Mouse (Mus musculus) heart, embryonic 13.5 days (tissue): ENCODE data around the gene Vcam1. TPM values are rescaled to one million over a fixed set of nuclear protein-coding genes. Genes with fewer than 3 reads are reported as not detected.

ENCODE experiments used
- ATAC-seq: fragments of 200-750 bp; cut with Nextera tagmentation; 2 replicates; pipeline ENCODE4 v1.8.0; 2017; ENCODE audit warnings: moderate TSS enrichment; ENCODE audit not compliant: insufficient number of reproducible peaks, low FRiP score, low TSS enrichment; ENCODE audit errors: extremely low read depth
- H3K27ac ChIP-seq: fragments of 300-500 bp; sonication (generic); replicated peaks from 2 replicates; pipeline ENCODE4 v1.5.1; 2015; ENCODE audit warnings: moderate library complexity, mild to moderate bottlenecking, inconsistent platforms
- H3K27me3 ChIP-seq: fragments of 300-500 bp; sonication (generic); replicated peaks from 2 replicates; pipeline ENCODE4 v1.6.1; 2015; ENCODE audit warnings: mild to moderate bottlenecking, inconsistent platforms
- H3K36me3 ChIP-seq: fragments of 300-500 bp; sonication (generic); 2 replicates; pipeline ENCODE4 v1.6.1; 2015; ENCODE audit warnings: mild to moderate bottlenecking, inconsistent platforms
- H3K4me1 ChIP-seq: fragments of 300-500 bp; sonication (generic); 2 replicates; pipeline ENCODE4 v1.6.1; 2015; ENCODE audit warnings: inconsistent platforms
- H3K4me2 ChIP-seq: fragments of 300-500 bp; sonication (generic); 2 replicates; pipeline ENCODE4 v1.6.1; 2015; ENCODE audit warnings: inconsistent platforms, mild to moderate bottlenecking, moderate library complexity
- H3K4me3 ChIP-seq: fragments of 300-500 bp; sonication (generic); 2 replicates; pipeline ENCODE4 v1.5.1; 2015; ENCODE audit warnings: moderate library complexity, mild to moderate bottlenecking, inconsistent platforms
- H3K9ac ChIP-seq: fragments of 300-500 bp; sonication (generic); 2 replicates; pipeline ENCODE4 v1.6.1; 2015; ENCODE audit warnings: inconsistent platforms, mild to moderate bottlenecking, moderate library complexity
- H3K9me3 ChIP-seq: fragments of 300-500 bp; sonication (generic); 2 replicates; pipeline ENCODE4 v1.6.1; 2016; ENCODE audit warnings: inconsistent platforms
- WGBS: fragments of 180-500 bp; shearing (Covaris S2); methylation state at CpG from one replicate; pipeline ENCODE4 v1.1.7; 2015; ENCODE audit warnings: mixed read lengths; 5-methylcytosine and 5-hydroxymethylcytosine counted together
- polyA plus RNA-seq: library from polyadenylated mRNA; unstranded; fragments of >200 nt; fragmentation: Nextera tagmentation; extraction: Ambion mirVana; gene quantifications from 2 replicates; pipeline ENCODE4 v1.2.1, GENCODE M21; 2015

The Vcam1 gene
- polyA plus RNA-seq, 1 experiment from 2014 or later: 56.4 TPM

GRCm38 (mm10) chr3:116104866-116105647 lies 24.4 kb downstream of the Vcam1 start:
- WGBS: 12% methylated on average over 21 of the region's 21 CpGs
- H3K27ac ChIP-seq: peak overlapping the region; percentile 25; the same call in 1 of the 2 replicates
- peaks cover 5% of the 10 kb centered on the region; the same call in 1 of the 2 replicates for H3K4me1 ChIP-seq
- H3K4me2 ChIP-seq: peak overlapping the region; percentile 70
- peak overlapping the region; percentile 40 for H3K4me3 ChIP-seq
- no peak for ATAC-seq
- peaks cover 5% of the 10 kb centered on the region for H3K36me3 ChIP-seq
- peak overlapping the region; percentile 71 for H3K9ac ChIP-seq
- no peaks in the 10 kb centered on the region for H3K9me3 ChIP-seq
- H3K27me3 ChIP-seq: no peaks in the 10 kb centered on the region

- 74% methylated on average over 4 of the region's 4 CpGs for WGBS
- Histone ChIP-seq H3K36me3 (peaks cover under 1% of the 10 kb centered on the region; the same call in 1 of the 2 replicates), H3K4me2 (no peak overlapping the region), H3K9me3 (no peaks in the 10 kb centered on the region), H3K4me1 (peaks cover 5% of the 10 kb centered on the region; the same call in 1 of the 2 replicates), H3K9ac (no peak overlapping the region), H3K27me3 (no peaks in the 10 kb centered on the region), H3K27ac (no peak overlapping the region), H3K4me3 (no peak overlapping the region)
- no peak for ATAC-seq
Observed at GRCm38 (mm10) chr3:116104270-116104669, 25.2 kb downstream of the Vcam1 start.

GRCm38 (mm10) chr3:116100850-116101249 lies 28.6 kb downstream of the Vcam1 start:
- whole genome bisulfite sequencing: 57% methylated on average over 1 of the region's 1 CpGs
- no peak overlapping the region for H3K4me3 ChIP-seq
- H3K9ac ChIP-seq: no peak overlapping the region
- H3K27me3 ChIP-seq: no peaks in the 10 kb centered on the region
- no peak for ATAC-seq
- H3K4me1 ChIP-seq: peaks cover 10% of the 10 kb centered on the region
- H3K4me2 ChIP-seq: no peak overlapping the region
- H3K9me3 ChIP-seq: no peaks in the 10 kb centered on the region
- H3K36me3 ChIP-seq: no peaks in the 10 kb centered on the region
- H3K27ac ChIP-seq: no peak overlapping the region

GRCm38 (mm10) chr3:116095934-116096333 lies 33.6 kb downstream of the Vcam1 start:
- Histone ChIP-seq H3K27me3 (no peaks in the 10 kb centered on the region), H3K9me3 (peaks cover 6% of the 10 kb centered on the region), H3K9ac (no peak overlapping the region), H3K36me3 (no peaks in the 10 kb centered on the region), H3K4me3 (no peak overlapping the region), H3K4me2 (no peak overlapping the region), H3K27ac (no peak overlapping the region), H3K4me1 (peaks cover 18% of the 10 kb centered on the region)
- no peak for ATAC-seq
- WGBS: 73% methylated on average over 3 of the region's 3 CpGs

GRCm38 (mm10) chr3:116095312-116095711 lies 34.2 kb downstream of the Vcam1 start:
- no peak overlapping the region for H3K9ac ChIP-seq
- H3K36me3 ChIP-seq: no peaks in the 10 kb centered on the region
- ATAC-seq: no peak
- no peak overlapping the region for H3K27ac ChIP-seq
- 78% methylated on average over 4 of the region's 4 CpGs for WGBS
- no peaks in the 10 kb centered on the region for H3K27me3 ChIP-seq
- H3K9me3 ChIP-seq: peaks cover 6% of the 10 kb centered on the region
- peaks cover 18% of the 10 kb centered on the region for H3K4me1 ChIP-seq
- no peak overlapping the region for H3K4me3 ChIP-seq
- H3K4me2 ChIP-seq: no peak overlapping the region

GRCm38 (mm10) chr3:116094886-116095285 lies 34.6 kb downstream of the Vcam1 start:
- H3K4me2 ChIP-seq: no peak overlapping the region
- H3K9ac ChIP-seq: no peak overlapping the region
- H3K27ac ChIP-seq: no peak overlapping the region
- H3K36me3 ChIP-seq: no peaks in the 10 kb centered on the region
- peaks cover 6% of the 10 kb centered on the region for H3K9me3 ChIP-seq
- peaks cover 18% of the 10 kb centered on the region for H3K4me1 ChIP-seq
- no peak for ATAC-seq
- no peak overlapping the region for H3K4me3 ChIP-seq
- WGBS: 47% methylated on average over 1 of the region's 1 CpGs
- no peaks in the 10 kb centered on the region for H3K27me3 ChIP-seq

- no peak overlapping the region for H3K4me2 ChIP-seq
- H3K27ac ChIP-seq: no peak overlapping the region
- H3K9ac ChIP-seq: no peak overlapping the region
- H3K4me3 ChIP-seq: no peak overlapping the region
- peaks cover 6% of the 10 kb centered on the region for H3K9me3 ChIP-seq
- no peaks in the 10 kb centered on the region for H3K36me3 ChIP-seq
- H3K4me1 ChIP-seq: peaks cover 18% of the 10 kb centered on the region
- 54% methylated on average over 2 of the region's 2 CpGs for WGBS
- H3K27me3 ChIP-seq: no peaks in the 10 kb centered on the region
- ATAC-seq: no peak
Observed at GRCm38 (mm10) chr3:116094288-116094687, 35.2 kb downstream of the Vcam1 start.

- peaks cover 18% of the 10 kb centered on the region for H3K4me1 ChIP-seq
- no peak for ATAC-seq
- no peak overlapping the region for H3K4me2 ChIP-seq
- H3K4me3 ChIP-seq: no peak overlapping the region
- H3K9ac ChIP-seq: no peak overlapping the region
- WGBS: 52% methylated on average over 3 of the region's 3 CpGs
- peaks cover 11% of the 10 kb centered on the region for H3K9me3 ChIP-seq
- H3K36me3 ChIP-seq: no peaks in the 10 kb centered on the region
- H3K27me3 ChIP-seq: no peaks in the 10 kb centered on the region
- H3K27ac ChIP-seq: no peak overlapping the region
Observed at GRCm38 (mm10) chr3:116092547-116092946, 36.9 kb downstream of the Vcam1 start.

GRCm38 (mm10) chr3:116091706-116092105 lies 37.8 kb downstream of the Vcam1 start:
- H3K9me3 ChIP-seq: peaks cover 13% of the 10 kb centered on the region
- H3K27me3 ChIP-seq: no peaks in the 10 kb centered on the region
- H3K36me3 ChIP-seq: no peaks in the 10 kb centered on the region
- no peak overlapping the region for H3K4me3 ChIP-seq
- H3K27ac ChIP-seq: no peak overlapping the region
- H3K4me1 ChIP-seq: peaks cover 18% of the 10 kb centered on the region
- 87% methylated on average over 5 of the region's 5 CpGs for WGBS
- no peak overlapping the region for H3K4me2 ChIP-seq
- ATAC-seq: no peak
- no peak overlapping the region for H3K9ac ChIP-seq

- peaks cover 5% of the 10 kb centered on the region for H3K4me1 ChIP-seq
- no peak overlapping the region for H3K4me3 ChIP-seq
- peaks cover 7% of the 10 kb centered on the region; the same call in 1 of the 2 replicates for H3K9me3 ChIP-seq
- ATAC-seq: no peak
- no peaks in the 10 kb centered on the region for H3K36me3 ChIP-seq
- H3K9ac ChIP-seq: no peak overlapping the region
- H3K27ac ChIP-seq: no peak overlapping the region
- 79% methylated on average over 4 of the region's 4 CpGs for WGBS
- no peaks in the 10 kb centered on the region for H3K27me3 ChIP-seq
- no peak overlapping the region for H3K4me2 ChIP-seq
Observed at GRCm38 (mm10) chr3:116085962-116086361, 43.5 kb downstream of the Vcam1 start.

GRCm38 (mm10) chr3:116080939-116081676 lies 48.4 kb downstream of the Vcam1 start:
- Histone ChIP-seq H3K27ac (peak overlapping the region; percentile 65), H3K4me3 (no peak overlapping the region), H3K9ac (no peak overlapping the region), H3K36me3 (no peaks in the 10 kb centered on the region), H3K4me2 (peak overlapping the region; percentile 50), H3K9me3 (no peaks in the 10 kb centered on the region), H3K27me3 (no peaks in the 10 kb centered on the region), H3K4me1 (peaks cover 34% of the 10 kb centered on the region)
- 49% methylated on average over 7 of the region's 7 CpGs for WGBS
- no peak for ATAC-seq
